Mouse (Mus musculus) cerebellum, adult 2 months (tissue): Measurements from ENCODE around the gene Yy2. TPM values are rescaled to one million over a fixed set of nuclear protein-coding genes. Genes with fewer than 3 reads are reported as not detected.

Experiments
- DNase-seq, 2 experiments: peaks; one replicate each; pipeline ENCODE4 v3.0.0; 2021
- H3K27ac ChIP-seq: fragments of 200-500 bp; 2 replicates; pipeline ENCODE4 v1.5.1; 2012; ENCODE audit warnings: low read length, control low read depth, inconsistent platforms; ENCODE audit not compliant: insufficient read depth
- H3K27me3 ChIP-seq: fragments of 200-500 bp; 2 replicates; pipeline ENCODE4 v1.6.1; 2012; ENCODE audit warnings: inconsistent platforms, mild to moderate bottlenecking, low read length, moderate library complexity; ENCODE audit not compliant: control insufficient read depth, insufficient read depth
- H3K4me1 ChIP-seq: fragments of 200-500 bp; 2 replicates; pipeline ENCODE4 v1.6.1; 2011; ENCODE audit warnings: low read length; ENCODE audit not compliant: control insufficient read depth, insufficient read depth
- H3K4me3 ChIP-seq: fragments of 200-500 bp; replicated peaks from 2 replicates; pipeline ENCODE3; 2011; ENCODE audit warnings: mild to moderate bottlenecking, low read depth, low read length, control low read depth; ENCODE audit not compliant: insufficient read depth
- CTCF ChIP-seq: fragments of 200-500 bp; IDR thresholded peaks from 2 replicates; pipeline ENCODE4 v1.5.1; 2011; ENCODE audit warnings: low read depth, mild to moderate bottlenecking, control low read depth, low read length, moderate library complexity, borderline replicate concordance; ENCODE audit not compliant: insufficient read depth
- POLR2A ChIP-seq: fragments of 200-500 bp; IDR thresholded peaks from 2 replicates; pipeline ENCODE4 v1.6.1; 2011; ENCODE audit warnings: low read length, control low read depth, borderline replicate concordance; ENCODE audit not compliant: insufficient read depth
- WGBS: fragments of 180-500 bp; shearing (Covaris S2); methylation state at CpG from one replicate; pipeline ENCODE4 v1.1.7; 2018; 5-methylcytosine and 5-hydroxymethylcytosine counted together
- polyA plus RNA-seq: library from polyadenylated mRNA; depleted of rRNA; stranded (reverse); fragments of >200 nt; gene quantifications from 2 replicates; pipeline ENCODE4 v1.2.3, GENCODE M21; 2012; rRNA removed

Gene Yy2
- polyA plus RNA-seq, 1 experiment: not detected

- no peak for TF ChIP-seq POLR2A
- no peak for TF ChIP-seq CTCF
- Histone ChIP-seq H3K27me3 (no peaks in the 10 kb centered on the region), H3K27ac (peak overlapping the region; percentile 75; the same call in 1 of the 2 replicates), H3K4me3 (no peak overlapping the region), H3K4me1 (peaks cover 14% of the 10 kb centered on the region; the same call in 1 of the 2 replicates)
- DNase-seq: peak; percentile 30 to 56
- 17% methylated on average over 5 of the region's 5 CpGs for WGBS
Observed at GRCm38 (mm10) chrX:157587001-157587400, 18.2 kb upstream of the Yy2 start.

GRCm38 (mm10) chrX:157586397-157586796 is 17.6 kb upstream of the Yy2 start:
- TF ChIP-seq CTCF: no peak
- TF ChIP-seq POLR2A: no peak
- peak; percentile 37 to 86 for DNase-seq
- no peaks in the 10 kb centered on the region for H3K27me3 ChIP-seq
- H3K27ac ChIP-seq: no peak overlapping the region
- H3K4me1 ChIP-seq: peaks cover 14% of the 10 kb centered on the region; the same call in 1 of the 2 replicates
- H3K4me3 ChIP-seq: no peak overlapping the region

GRCm38 (mm10) chrX:157579108-157579614 is 10.4 kb upstream of the Yy2 start:
- 88% methylated on average over 6 of the region's 6 CpGs for WGBS
- Histone ChIP-seq H3K4me1 (no peaks in the 10 kb centered on the region), H3K27ac (no peak overlapping the region), H3K4me3 (no peak overlapping the region), H3K27me3 (no peaks in the 10 kb centered on the region)
- no peak for DNase-seq
- TF ChIP-seq POLR2A: no peak
- no peak for TF ChIP-seq CTCF

GRCm38 (mm10) chrX:157574683-157575082 is 5.9 kb upstream of the Yy2 start:
- TF ChIP-seq POLR2A: no peak
- H3K27me3 ChIP-seq: no peaks in the 10 kb centered on the region
- H3K4me1 ChIP-seq: no peaks in the 10 kb centered on the region
- no peak for DNase-seq
- 56% methylated on average over 2 of the region's 2 CpGs for WGBS
- H3K27ac ChIP-seq: no peak overlapping the region
- H3K4me3 ChIP-seq: no peak overlapping the region

GRCm38 (mm10) chrX:157563794-157564193 is 5.0 kb downstream of the Yy2 start:
- H3K27me3 ChIP-seq: no peaks in the 10 kb centered on the region
- no peak overlapping the region for H3K4me3 ChIP-seq
- no peak overlapping the region for H3K27ac ChIP-seq
- no peak for DNase-seq
- H3K4me1 ChIP-seq: no peaks in the 10 kb centered on the region
- TF ChIP-seq POLR2A (no peak), CTCF (peak; percentile 15; the same call in 1 of the 2 replicates)
- 93% methylated on average over 10 of the region's 10 CpGs for WGBS

GRCm38 (mm10) chrX:157547082-157547481 is 21.7 kb downstream of the Yy2 start:
- Histone ChIP-seq H3K27me3 (no peaks in the 10 kb centered on the region), H3K4me1 (no peaks in the 10 kb centered on the region), H3K27ac (no peak overlapping the region), H3K4me3 (no peak overlapping the region)
- no peak for DNase-seq
- WGBS: 42% methylated on average over 3 of the region's 3 CpGs
- TF ChIP-seq POLR2A (no peak), CTCF (no peak)

Other genes starting within 250 kb of the Yy2 start
- gene Phex, start 153.7 kb downstream of the Yy2 start, polyA plus RNA-seq: 0.95 and 1.1 TPM in 2 replicates
- 79.0 and 81.8 TPM in 2 replicates for gene Sms, start 76.7 kb downstream of the Yy2 start, polyA plus RNA-seq
- 29.9 and 30.1 TPM in 2 replicates for gene Mbtps2, start 29.7 kb upstream of the Yy2 start, polyA plus RNA-seq
- gene Smpx, start 129.9 kb upstream of the Yy2 start, polyA plus RNA-seq: 9.7 and 10.2 TPM in 2 replicates
- gene Klhl34, start 249.4 kb upstream of the Yy2 start, polyA plus RNA-seq: 0.05 and 0.10 TPM in 2 replicates